Mouse (Mus musculus) liver, embryonic 13.5 days (tissue): ENCODE results near the gene Arhgef3. TPM values are rescaled to one million over a fixed set of nuclear protein-coding genes. Genes with fewer than 3 reads are reported as not detected.

Source experiments
- ATAC-seq: fragments of 200-750 bp; cut with Nextera tagmentation; 2 replicates; pipeline ENCODE4 v1.8.0; 2017; ENCODE audit warnings: low read depth, mild to moderate bottlenecking, moderate number of reproducible peaks, moderate library complexity
- DNase-seq: peaks from one replicate; pipeline ENCODE4 v3.0.0; 2022
- H3K27ac ChIP-seq: fragments of 300-500 bp; sonication (generic); 2 replicates; pipeline ENCODE4 v1.5.1; 2015; ENCODE audit warnings: moderate library complexity, mild to moderate bottlenecking, inconsistent platforms
- H3K27me3 ChIP-seq: fragments of 300-500 bp; sonication (generic); 2 replicates; pipeline ENCODE4 v1.6.1; 2015; ENCODE audit warnings: mild to moderate bottlenecking, inconsistent platforms
- H3K36me3 ChIP-seq: fragments of 300-500 bp; sonication (generic); 2 replicates; pipeline ENCODE4 v1.6.1; 2015; ENCODE audit warnings: mild to moderate bottlenecking, inconsistent platforms
- H3K4me1 ChIP-seq: fragments of 300-500 bp; sonication (generic); replicated peaks from 2 replicates; pipeline ENCODE4 v1.6.1; 2015; ENCODE audit warnings: inconsistent platforms
- H3K4me2 ChIP-seq: fragments of 300-500 bp; sonication (generic); 2 replicates; pipeline ENCODE4 v1.6.1; 2015; ENCODE audit warnings: inconsistent platforms, mild to moderate bottlenecking, moderate library complexity
- H3K4me3 ChIP-seq: fragments of 300-500 bp; sonication (generic); replicated peaks from 2 replicates; pipeline ENCODE4 v1.5.1; 2015; ENCODE audit warnings: mild to moderate bottlenecking, inconsistent platforms
- H3K9ac ChIP-seq: fragments of 300-500 bp; sonication (generic); 2 replicates; pipeline ENCODE4 v1.6.1; 2015; ENCODE audit warnings: mild to moderate bottlenecking, inconsistent platforms
- H3K9me3 ChIP-seq: fragments of 300-500 bp; sonication (generic); replicated peaks from 2 replicates; pipeline ENCODE4 v1.6.1; 2016; ENCODE audit warnings: inconsistent platforms
- WGBS: fragments of 180-500 bp; shearing (Covaris S2); methylation state at CpG from one replicate; pipeline ENCODE4 v1.1.7; 2015; ENCODE audit not compliant: insufficient replicate concordance; 5-methylcytosine and 5-hydroxymethylcytosine counted together
- polyA plus RNA-seq: library from polyadenylated mRNA; unstranded; fragments of >200 nt; fragmentation: Nextera tagmentation; extraction: Ambion mirVana; gene quantifications from 2 replicates; pipeline ENCODE4 v1.2.1, GENCODE M21; 2015

Gene Arhgef3
- polyA plus RNA-seq, 1 experiment from 2014 or later = 3.7 TPM

DNA sequence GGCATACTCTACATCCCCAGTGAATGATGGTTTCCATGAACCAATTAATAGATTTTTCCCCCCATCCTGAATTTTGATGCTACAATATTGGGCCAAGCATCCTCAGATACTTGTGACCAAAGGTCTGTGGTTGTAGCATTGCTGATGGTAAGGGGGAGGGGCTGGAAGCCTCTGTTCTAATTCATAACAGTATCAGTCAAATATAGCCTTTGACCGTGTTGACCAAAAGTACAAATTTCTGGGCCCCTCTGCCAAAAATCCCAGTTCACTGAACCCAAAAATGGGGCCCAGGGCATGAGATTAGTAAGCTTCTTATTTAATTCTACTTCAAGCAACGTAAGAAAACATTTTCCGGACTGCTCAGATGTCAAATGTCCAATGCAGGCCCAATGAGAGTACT, 214.3 kb downstream of the Arhgef3 start:
- no peak overlapping the region for H3K4me2 ChIP-seq
- H3K9ac ChIP-seq = no peak overlapping the region
- H3K4me3 ChIP-seq = no peak overlapping the region
- DNase-seq (no peak), ATAC-seq (no peak)
- no peaks in the 10 kb centered on the region for H3K36me3 ChIP-seq
- H3K9me3 ChIP-seq = no peaks in the 10 kb centered on the region
- H3K27ac ChIP-seq = no peak overlapping the region
- no peaks in the 10 kb centered on the region for H3K4me1 ChIP-seq
- H3K27me3 ChIP-seq = no peaks in the 10 kb centered on the region; the same call in 1 of the 2 replicates
- 68% methylated on average over 3 of the region's 3 CpGs for WGBS

DNA sequence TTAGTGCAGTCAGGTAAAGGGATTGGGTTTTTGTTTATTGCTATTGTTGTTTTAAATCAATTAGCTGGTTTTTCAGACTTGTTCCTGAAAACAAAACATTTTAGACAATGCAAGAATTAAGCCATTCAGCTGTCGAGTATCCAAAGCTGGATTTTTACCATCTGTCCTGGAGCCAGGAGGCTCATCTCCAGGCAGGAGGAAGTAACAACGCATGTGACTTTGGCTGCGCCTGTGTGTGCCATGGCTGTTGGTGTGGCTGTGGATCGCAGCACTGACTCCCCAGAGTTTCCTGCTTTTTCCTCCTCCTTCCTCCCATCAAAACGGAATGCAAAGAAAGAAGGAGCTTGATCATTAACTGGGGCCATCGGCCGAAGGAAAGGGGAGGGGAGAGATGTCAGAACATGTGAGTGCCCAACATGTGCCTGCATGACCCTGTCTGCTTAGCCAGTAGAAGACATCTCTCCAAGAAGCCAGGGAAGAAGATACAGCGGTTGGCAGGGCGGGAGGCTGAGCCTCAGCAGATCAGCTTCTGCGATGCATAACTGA, 216.9 kb downstream of the Arhgef3 start:
- H3K4me2 ChIP-seq = no peak overlapping the region
- peaks cover 16% of the 10 kb centered on the region for H3K4me1 ChIP-seq
- DNase-seq = no peak
- no peak overlapping the region for H3K9ac ChIP-seq
- H3K9me3 ChIP-seq = no peaks in the 10 kb centered on the region
- peaks cover 3% of the 10 kb centered on the region; the same call in 1 of the 2 replicates for H3K27me3 ChIP-seq
- 61% methylated on average over 10 of the region's 10 CpGs for WGBS
- no peak overlapping the region for H3K4me3 ChIP-seq
- no peak overlapping the region for H3K27ac ChIP-seq
- no peak for ATAC-seq
- no peaks in the 10 kb centered on the region for H3K36me3 ChIP-seq

GRCm38 (mm10) chr14:27332359-27332987, 217.8 kb downstream of the Arhgef3 start:
- Histone ChIP-seq H3K27ac (no peak overlapping the region), H3K4me3 (no peak overlapping the region), H3K27me3 (peaks cover 11% of the 10 kb centered on the region), H3K9me3 (no peaks in the 10 kb centered on the region), H3K36me3 (no peaks in the 10 kb centered on the region), H3K4me1 (peaks cover 20% of the 10 kb centered on the region), H3K9ac (no peak overlapping the region), H3K4me2 (no peak overlapping the region)
- ATAC-seq (no peak), DNase-seq (no peak)
- WGBS = 48% methylated on average over 4 of the region's 4 CpGs

DNA sequence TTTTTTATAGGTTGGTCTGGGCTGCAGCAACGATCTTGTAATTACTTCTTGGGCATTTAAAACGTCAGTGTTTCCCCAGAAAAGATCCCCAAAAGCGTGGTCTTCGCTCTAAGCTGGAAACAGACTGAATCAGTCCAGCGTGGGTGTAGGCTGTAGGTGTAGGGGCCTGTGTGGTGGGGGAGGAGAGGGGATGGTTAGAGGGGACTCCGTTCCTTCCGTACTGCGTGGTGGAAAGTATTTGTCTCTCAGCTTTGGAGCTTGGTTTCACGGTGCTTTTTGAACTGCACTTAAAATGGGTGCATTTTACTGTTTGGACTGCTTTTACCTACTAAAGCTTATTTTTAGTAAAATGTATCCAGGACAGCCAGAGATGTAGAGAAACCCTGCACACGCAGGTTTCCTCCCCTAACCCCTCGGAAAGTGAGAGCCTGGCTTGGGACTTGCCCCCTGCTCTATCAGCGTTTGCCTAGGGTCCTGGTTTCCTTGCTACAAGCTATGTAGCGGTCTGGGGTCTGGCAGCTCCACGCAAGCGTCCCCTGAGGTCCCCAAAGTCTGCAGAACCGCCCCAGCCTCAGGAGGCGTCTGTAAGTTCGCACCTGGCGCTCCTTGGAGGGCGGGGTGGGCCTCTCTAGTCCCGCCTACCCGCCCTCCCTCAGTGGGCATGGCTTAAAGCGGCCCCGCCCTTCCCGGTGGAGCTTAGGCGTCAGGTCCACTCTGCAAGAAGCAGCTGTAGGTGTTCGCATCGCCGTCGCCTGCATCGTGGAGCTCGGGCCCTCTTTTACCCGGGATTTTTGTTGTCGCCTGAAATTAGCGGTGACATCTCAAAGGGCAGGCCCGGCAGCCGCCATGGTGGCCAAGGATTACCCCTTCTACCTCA, 220.9 kb downstream of the Arhgef3 start:
- H3K4me2 ChIP-seq = peak overlapping the region; percentile 84
- H3K9ac ChIP-seq = peak overlapping the region; percentile 66
- H3K9me3 ChIP-seq = no peaks in the 10 kb centered on the region
- H3K4me3 ChIP-seq = peak overlapping the region; percentile 63
- 3% methylated on average over 37 of the region's 37 CpGs for WGBS
- H3K27me3 ChIP-seq = peaks cover 12% of the 10 kb centered on the region
- H3K36me3 ChIP-seq = no peaks in the 10 kb centered on the region
- no peak overlapping the region for H3K27ac ChIP-seq
- ATAC-seq (peak; percentile 94), DNase-seq (peak; percentile 73)
- peaks cover 27% of the 10 kb centered on the region for H3K4me1 ChIP-seq

DNA sequence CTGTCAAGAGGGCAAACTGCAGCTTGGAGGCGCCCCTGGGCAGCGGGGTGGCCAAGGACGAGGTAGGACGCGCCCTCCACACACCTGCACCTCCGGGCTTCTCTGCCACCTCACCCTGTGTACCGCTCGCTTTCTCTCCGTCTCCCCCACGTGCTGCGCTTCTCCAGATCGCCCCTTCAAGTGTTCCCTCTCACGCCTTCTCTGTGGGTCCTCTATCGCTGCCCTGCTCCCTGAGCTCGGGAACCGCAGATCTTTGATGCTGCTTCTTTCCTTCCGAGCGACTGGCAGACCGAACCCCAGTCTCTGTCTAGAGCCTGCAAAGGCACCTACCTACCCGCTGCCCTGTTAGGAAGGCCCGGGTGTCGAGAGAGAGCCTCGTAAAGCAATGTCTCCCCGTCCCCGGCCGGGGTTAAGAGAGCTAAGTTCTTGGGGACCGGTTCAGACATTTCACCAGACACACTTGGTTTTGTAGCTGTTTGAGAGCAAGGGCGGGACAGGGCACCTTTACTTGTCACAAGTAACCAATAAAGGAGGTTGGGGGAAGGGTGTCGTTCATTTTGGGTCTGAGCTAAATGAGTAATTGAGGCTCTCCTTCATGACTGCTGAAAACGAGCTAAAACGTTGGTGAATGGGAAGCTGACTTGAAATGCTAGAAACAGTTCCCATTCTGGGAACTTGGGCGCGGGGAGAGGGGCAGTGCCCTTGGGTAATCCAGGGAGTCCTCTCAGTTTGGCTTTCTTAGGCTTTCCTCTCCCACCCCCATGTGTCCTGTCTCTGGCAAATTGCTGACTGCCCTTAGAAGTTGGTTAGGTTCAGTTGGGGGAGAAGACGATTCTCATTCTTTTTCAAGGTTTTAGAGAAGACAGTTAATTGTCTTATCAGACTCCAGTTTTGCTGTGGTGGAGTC, 221.8 kb downstream of the Arhgef3 start:
- H3K36me3 ChIP-seq = no peaks in the 10 kb centered on the region
- ATAC-seq = peak; percentile 49
- DNase-seq = no peak
- H3K9me3 ChIP-seq = no peaks in the 10 kb centered on the region
- peak overlapping the region; percentile 66 for H3K9ac ChIP-seq
- peak overlapping the region; percentile 63 for H3K4me3 ChIP-seq
- WGBS = under 1% methylated on average over 34 of the region's 34 CpGs
- no peak overlapping the region for H3K27ac ChIP-seq
- H3K4me2 ChIP-seq = peak overlapping the region; percentile 84
- peaks cover 32% of the 10 kb centered on the region for H3K4me1 ChIP-seq
- peaks cover 12% of the 10 kb centered on the region for H3K27me3 ChIP-seq

DNA sequence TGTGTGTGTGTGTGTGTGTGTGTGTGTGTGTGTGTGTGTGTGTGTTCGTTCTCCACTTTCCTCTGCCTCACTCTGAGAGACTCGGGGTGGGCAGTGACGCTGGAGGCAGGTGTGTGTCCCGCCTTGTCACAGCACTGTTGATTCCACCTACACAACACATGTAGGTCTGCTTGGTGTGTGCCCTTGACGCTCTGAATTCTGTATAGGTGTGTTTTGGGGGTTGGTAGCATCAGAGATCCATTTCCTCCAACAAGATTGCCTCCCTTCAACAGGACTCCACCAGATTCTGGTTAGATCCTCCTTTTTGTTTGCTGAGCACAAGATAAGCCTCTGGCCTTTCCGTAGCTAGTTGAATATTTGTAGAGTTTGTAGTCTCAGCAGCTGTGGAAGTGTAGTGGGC, 222.5 kb downstream of the Arhgef3 start:
- 29% methylated on average over 6 of the region's 6 CpGs for WGBS
- peak overlapping the region; percentile 84 for H3K4me2 ChIP-seq
- peak overlapping the region; percentile 63 for H3K4me3 ChIP-seq
- peak overlapping the region; percentile 66; the same call in 1 of the 2 replicates for H3K9ac ChIP-seq
- ATAC-seq = no peak
- no peaks in the 10 kb centered on the region for H3K9me3 ChIP-seq
- DNase-seq = no peak
- peaks cover 38% of the 10 kb centered on the region for H3K4me1 ChIP-seq
- no peaks in the 10 kb centered on the region for H3K36me3 ChIP-seq
- peaks cover 12% of the 10 kb centered on the region for H3K27me3 ChIP-seq
- no peak overlapping the region for H3K27ac ChIP-seq

- no peaks in the 10 kb centered on the region for H3K36me3 ChIP-seq
- no peaks in the 10 kb centered on the region for H3K9me3 ChIP-seq
- H3K4me1 ChIP-seq = peaks cover 39% of the 10 kb centered on the region
- WGBS = 26% methylated on average over 12 of the region's 12 CpGs
- H3K27me3 ChIP-seq = peaks cover 12% of the 10 kb centered on the region
- H3K4me3 ChIP-seq = no peak overlapping the region
- no peak overlapping the region for H3K27ac ChIP-seq
- no peak overlapping the region for H3K4me2 ChIP-seq
- DNase-seq = no peak
- no peak overlapping the region for H3K9ac ChIP-seq
- no peak for ATAC-seq
Measured at GRCm38 (mm10) chr14:27338034-27338708, 223.5 kb downstream of the Arhgef3 start.

GRCm38 (mm10) chr14:27340682-27341415, 226.2 kb downstream of the Arhgef3 start:
- 56% methylated on average over 5 of the region's 5 CpGs for WGBS
- ATAC-seq (peak; percentile 25; the same call in 1 of the 2 replicates), DNase-seq (no peak)
- Histone ChIP-seq H3K27me3 (peaks cover 9% of the 10 kb centered on the region), H3K9me3 (no peaks in the 10 kb centered on the region), H3K27ac (peak overlapping the region; percentile 43; the same call in 1 of the 2 replicates), H3K9ac (no peak overlapping the region), H3K36me3 (peaks cover 5% of the 10 kb centered on the region; the same call in 1 of the 2 replicates), H3K4me1 (peaks cover 45% of the 10 kb centered on the region), H3K4me2 (no peak overlapping the region), H3K4me3 (no peak overlapping the region)

DNA sequence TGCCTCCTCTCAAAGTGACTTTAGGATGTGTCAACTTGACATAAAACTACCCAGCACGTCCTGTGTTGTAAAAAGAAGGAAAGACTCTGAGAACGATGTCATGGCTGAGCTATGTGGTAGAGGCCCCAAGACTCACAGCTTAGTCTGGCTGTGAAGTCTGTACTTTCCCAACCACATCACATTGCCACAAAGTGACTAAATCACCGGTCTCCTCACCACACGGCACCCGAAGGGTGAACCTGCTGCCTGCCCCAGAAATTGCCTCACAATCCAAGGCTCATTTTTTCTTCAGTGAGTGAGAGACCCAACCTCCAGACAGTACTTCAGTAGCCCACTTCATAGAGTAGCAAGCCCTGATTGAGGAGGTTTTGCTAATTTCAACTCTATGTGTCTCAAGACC, 226.8 kb downstream of the Arhgef3 start:
- DNase-seq = no peak
- peaks cover 5% of the 10 kb centered on the region; the same call in 1 of the 2 replicates for H3K36me3 ChIP-seq
- no peak overlapping the region for H3K4me2 ChIP-seq
- H3K27ac ChIP-seq = peak overlapping the region; percentile 43; the same call in 1 of the 2 replicates
- H3K9ac ChIP-seq = no peak overlapping the region
- 50% methylated on average over 5 of the region's 5 CpGs for WGBS
- H3K4me3 ChIP-seq = no peak overlapping the region
- peaks cover 39% of the 10 kb centered on the region for H3K4me1 ChIP-seq
- no peaks in the 10 kb centered on the region for H3K9me3 ChIP-seq
- no peak for ATAC-seq
- peaks cover 9% of the 10 kb centered on the region for H3K27me3 ChIP-seq

- Histone ChIP-seq H3K4me3 (no peak overlapping the region), H3K27ac (no peak overlapping the region), H3K4me1 (peaks cover 34% of the 10 kb centered on the region), H3K27me3 (peaks cover 1% of the 10 kb centered on the region; the same call in 1 of the 2 replicates), H3K9me3 (no peaks in the 10 kb centered on the region), H3K36me3 (peaks cover 5% of the 10 kb centered on the region; the same call in 1 of the 2 replicates), H3K9ac (no peak overlapping the region), H3K4me2 (no peak overlapping the region)
- ATAC-seq (no peak), DNase-seq (no peak)
- WGBS = 61% methylated on average over 2 of the region's 2 CpGs
Measured at GRCm38 (mm10) chr14:27342451-27342850, 227.8 kb downstream of the Arhgef3 start.
